Mouse (Mus musculus) heart, embryonic 11.5 days (tissue): Measurements from ENCODE around the gene Ankle1. TPM values are rescaled to one million over a fixed set of nuclear protein-coding genes. Genes with fewer than 3 reads are reported as not detected.

ENCODE experiments used
- ATAC-seq: fragments of 200-750 bp; cut with Nextera tagmentation; replicated peaks from 2 replicates; pipeline ENCODE4 v1.8.0; 2017; ENCODE audit warnings: moderate library complexity; ENCODE audit not compliant: insufficient number of reproducible peaks, low FRiP score, low TSS enrichment
- H3K27ac ChIP-seq: fragments of 300-500 bp; sonication (generic); 2 replicates; pipeline ENCODE4 v1.5.1; 2014; ENCODE audit warnings: mild to moderate bottlenecking, low read depth, low read length
- H3K27me3 ChIP-seq: fragments of 300-500 bp; sonication (generic); 2 replicates; pipeline ENCODE4 v1.6.1; 2014; ENCODE audit warnings: mild to moderate bottlenecking, low read length, mixed read lengths; ENCODE audit not compliant: control insufficient read depth, insufficient read depth
- H3K36me3 ChIP-seq: fragments of 300-500 bp; sonication (generic); 2 replicates; pipeline ENCODE4 v1.6.1; 2014; ENCODE audit warnings: mild to moderate bottlenecking, low read length, moderate library complexity, mixed read lengths; ENCODE audit not compliant: control insufficient read depth, insufficient read depth
- H3K4me1 ChIP-seq: fragments of 300-500 bp; sonication (generic); 2 replicates; pipeline ENCODE4 v1.6.1; 2014; ENCODE audit warnings: low read length; ENCODE audit not compliant: control insufficient read depth, insufficient read depth
- H3K4me2 ChIP-seq: fragments of 300-500 bp; sonication (generic); 2 replicates; pipeline ENCODE4 v1.6.1; 2014; ENCODE audit warnings: mild to moderate bottlenecking, moderate library complexity
- H3K4me3 ChIP-seq: fragments of 300-500 bp; sonication (generic); 2 replicates; pipeline ENCODE4 v1.5.1; 2014; ENCODE audit warnings: low read depth, low read length
- H3K9ac ChIP-seq: fragments of 300-500 bp; sonication (generic); 2 replicates; pipeline ENCODE4 v1.6.1; 2014; ENCODE audit warnings: mild to moderate bottlenecking, low read depth, low read length, moderate library complexity
- H3K9me3 ChIP-seq: fragments of 300-500 bp; sonication (generic); replicated peaks from 2 replicates; pipeline ENCODE4 v1.6.1; 2016; ENCODE audit warnings: low read length; ENCODE audit not compliant: control insufficient read depth
- WGBS: fragments of 180-500 bp; shearing (Covaris S2); extraction: QIAGEN DNeasy Blood & Tissue Kit; methylation state at CpG from one replicate; pipeline ENCODE4 v1.1.7; 2014; ENCODE audit not compliant: insufficient replicate concordance; 5-methylcytosine and 5-hydroxymethylcytosine counted together
- polyA plus RNA-seq: library from polyadenylated mRNA; unstranded; fragments of >200 nt; fragmentation: Nextera tagmentation; extraction: Ambion mirVana; gene quantifications from 2 replicates; pipeline ENCODE4 v1.2.1, GENCODE M21; 2014

The Ankle1 gene
- polyA plus RNA-seq, 1 experiment from 2014 or later = 23.0 TPM

- no peak overlapping the region for H3K4me3 ChIP-seq
- WGBS = 76% methylated on average over 2 of the region's 2 CpGs
- H3K36me3 ChIP-seq = no peaks in the 10 kb centered on the region
- H3K9me3 ChIP-seq = no peaks in the 10 kb centered on the region
- no peak overlapping the region for H3K27ac ChIP-seq
- no peak overlapping the region for H3K4me2 ChIP-seq
- no peak overlapping the region for H3K9ac ChIP-seq
- H3K4me1 ChIP-seq = peaks cover 8% of the 10 kb centered on the region; the same call in 1 of the 2 replicates
- no peaks in the 10 kb centered on the region for H3K27me3 ChIP-seq
- no peak for ATAC-seq
Observed at GRCm38 (mm10) chr8:71391696-71392095, 14.1 kb upstream of the Ankle1 start.

GRCm38 (mm10) chr8:71392391-71392790 lies 13.4 kb upstream of the Ankle1 start:
- 70% methylated on average over 5 of the region's 5 CpGs for WGBS
- ATAC-seq = no peak

GRCm38 (mm10) chr8:71392871-71393270 lies 12.9 kb upstream of the Ankle1 start:
- peaks cover 15% of the 10 kb centered on the region for H3K4me1 ChIP-seq
- no peak overlapping the region for H3K9ac ChIP-seq
- H3K4me2 ChIP-seq = 0 out of 2 replicates have a peak overlapping the region, but pooled peaks have one; percentile 22
- no peaks in the 10 kb centered on the region for H3K36me3 ChIP-seq
- 15% methylated on average over 3 of the region's 3 CpGs for WGBS
- H3K9me3 ChIP-seq = no peaks in the 10 kb centered on the region
- no peaks in the 10 kb centered on the region for H3K27me3 ChIP-seq
- no peak for ATAC-seq
- H3K27ac ChIP-seq = no peak overlapping the region
- peak overlapping the region; percentile 18 for H3K4me3 ChIP-seq

More at GRCm38 (mm10) chr8:71392391-71392790, 13.4 kb upstream of the Ankle1 start:
- peaks cover 10% of the 10 kb centered on the region for H3K4me1 ChIP-seq
- H3K27me3 ChIP-seq = no peaks in the 10 kb centered on the region
- no peak overlapping the region for H3K4me3 ChIP-seq
- H3K4me2 ChIP-seq = no peak overlapping the region
- H3K9me3 ChIP-seq = no peaks in the 10 kb centered on the region
- no peaks in the 10 kb centered on the region for H3K36me3 ChIP-seq
- no peak overlapping the region for H3K9ac ChIP-seq
- no peak overlapping the region for H3K27ac ChIP-seq

GRCm38 (mm10) chr8:71394481-71394880 lies 11.3 kb upstream of the Ankle1 start:
- Histone ChIP-seq H3K4me2 (peak overlapping the region; percentile 14; the same call in 1 of the 2 replicates), H3K9me3 (no peaks in the 10 kb centered on the region), H3K4me3 (no peak overlapping the region), H3K9ac (no peak overlapping the region), H3K27me3 (no peaks in the 10 kb centered on the region), H3K36me3 (no peaks in the 10 kb centered on the region; the same call in 1 of the 2 replicates), H3K27ac (no peak overlapping the region), H3K4me1 (peaks cover 15% of the 10 kb centered on the region)
- ATAC-seq = no peak
- WGBS = 75% methylated on average over 7 of the region's 7 CpGs

- 74% methylated on average over 10 of the region's 10 CpGs for WGBS
- Histone ChIP-seq H3K4me2 (no peak overlapping the region), H3K4me1 (peaks cover 15% of the 10 kb centered on the region), H3K27ac (no peak overlapping the region), H3K9me3 (no peaks in the 10 kb centered on the region), H3K27me3 (no peaks in the 10 kb centered on the region), H3K4me3 (no peak overlapping the region), H3K36me3 (no peaks in the 10 kb centered on the region; the same call in 1 of the 2 replicates), H3K9ac (no peak overlapping the region)
- no peak for ATAC-seq
Observed at GRCm38 (mm10) chr8:71395071-71395470, 10.7 kb upstream of the Ankle1 start.

GRCm38 (mm10) chr8:71395629-71396028 lies 10.2 kb upstream of the Ankle1 start, which contains the start of gene Ushbp1:
Gene Ushbp1 (minus strand): TSS chr8:71395802.
- ATAC-seq = no peak
- WGBS = 61% methylated on average over 9 of the region's 9 CpGs

GRCm38 (mm10) chr8:71396639-71397305 lies 9.0 kb upstream of the Ankle1 start, which contains the start of gene Babam1:
Gene Babam1 (plus strand): TSS chr8:71396861.
- Histone ChIP-seq H3K4me3 (peak within 1 kb of the TSS; percentile 86), H3K4me1 (peaks cover 15% of the 10 kb centered on the region), H3K4me2 (peak within 1 kb of the TSS; percentile 93), H3K9me3 (no peaks in the 10 kb centered on the region), H3K27ac (peak within 1 kb of the TSS; percentile 73), H3K36me3 (no peaks in the 10 kb centered on the region; the same call in 1 of the 2 replicates), H3K9ac (peak within 1 kb of the TSS; percentile 86), H3K27me3 (no peaks in the 10 kb centered on the region)
- peak; percentile 92 for ATAC-seq
- 1% methylated on average over 34 of the region's 34 CpGs for WGBS

More at GRCm38 (mm10) chr8:71395629-71396028, 10.2 kb upstream of the Ankle1 start, which contains the start of gene Ushbp1:
- Histone ChIP-seq H3K9ac (peak within 1 kb of the TSS; percentile 86), H3K9me3 (no peaks in the 10 kb centered on the region), H3K4me1 (peaks cover 15% of the 10 kb centered on the region), H3K27me3 (no peaks in the 10 kb centered on the region), H3K4me3 (peak within 1 kb of the TSS; percentile 86), H3K27ac (peak within 1 kb of the TSS; percentile 73), H3K4me2 (peak within 1 kb of the TSS; percentile 93), H3K36me3 (no peaks in the 10 kb centered on the region; the same call in 1 of the 2 replicates)

- ATAC-seq = no peak
- Histone ChIP-seq H3K27ac (no peak overlapping the region), H3K9ac (peak overlapping the region; percentile 86; the same call in 1 of the 2 replicates), H3K36me3 (no peaks in the 10 kb centered on the region; the same call in 1 of the 2 replicates), H3K4me2 (peak overlapping the region; percentile 93), H3K4me3 (peak overlapping the region; percentile 86; the same call in 1 of the 2 replicates), H3K9me3 (no peaks in the 10 kb centered on the region), H3K4me1 (peaks cover 15% of the 10 kb centered on the region), H3K27me3 (no peaks in the 10 kb centered on the region)
- 83% methylated on average over 12 of the region's 12 CpGs for WGBS
Observed at GRCm38 (mm10) chr8:71397701-71398100, 8.1 kb upstream of the Ankle1 start.
